ENCODE assay signal across 14 mouse cellular contexts in the genomic region with DNA sequence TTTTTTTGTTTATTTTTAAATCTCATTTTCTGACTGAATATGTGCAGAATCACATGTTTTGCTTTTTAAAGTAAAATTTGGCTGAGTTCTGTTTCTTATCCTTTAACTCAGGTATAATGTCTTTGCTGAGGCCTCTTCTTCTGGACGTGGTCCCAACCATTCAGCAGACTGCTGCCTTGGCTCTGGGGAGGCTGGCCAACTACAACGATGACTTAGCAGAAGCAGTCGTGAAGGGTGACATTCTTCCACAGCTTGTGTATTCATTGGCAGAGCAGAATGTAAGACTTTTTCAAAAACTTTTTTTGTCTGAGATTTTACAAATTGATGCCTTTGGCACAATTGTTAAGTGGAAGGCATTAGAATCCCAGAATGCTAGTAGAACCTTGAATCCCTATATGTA. TPM values are rescaled to one million over a fixed set of nuclear protein-coding genes. Genes with fewer than 3 reads are reported as not detected.
"Had no signal": no experiment of that assay in that cellular context is flagged by ENCODE, and none has a peak within 500 bp of the region (broad histone marks: within the 10 kb centered on the region; RNA-seq: fewer than 3 reads in every experiment).

No protein-coding gene starts in this region.

- H3K9ac ChIP-seq: limb, embryonic 12.5 days; liver, embryonic 13.5 days; neural tube, embryonic 12.5 days had no signal

- H3K4me1 ChIP-seq: limb, embryonic 12.5 days; liver, embryonic 13.5 days; neural tube, embryonic 12.5 days had no signal

- DNase-seq: kidney, adult 18-20 months; kidney, postnatal 10 days; kidney, postnatal 4 days; liver; liver, embryonic 13.5 days; lung, adult 18-20 months; midbrain, embryonic 14.5 days; right cerebral cortex, postnatal 14 days; thymus, postnatal 4 days had no signal

- H3K36me3 ChIP-seq: limb, embryonic 12.5 days; liver, embryonic 13.5 days; neural tube, embryonic 12.5 days had no signal

- H3K27ac ChIP-seq: layer of hippocampus, adult 2 months; limb, embryonic 12.5 days; liver, embryonic 13.5 days; neural tube, embryonic 12.5 days had no signal

- H3K4me2 ChIP-seq: limb, embryonic 12.5 days; liver, embryonic 13.5 days; neural tube, embryonic 12.5 days had no signal

- H3K9me3 ChIP-seq: limb, embryonic 12.5 days; liver, embryonic 13.5 days; neural tube, embryonic 12.5 days had no signal

- H3K4me3 ChIP-seq: layer of hippocampus, adult 2 months; limb, embryonic 12.5 days; liver, embryonic 13.5 days; neural tube, embryonic 12.5 days had no signal

RNA-seq across cellular contexts. Expression of gene Spag6, which starts 16.5 kb away (rescaled TPM):
- total RNA-seq: monocyte, adult 5-6 weeks; neutrophil, adult 5-6 weeks had no signal
- polyA plus RNA-seq: liver, embryonic 13.5 days had no signal
